ENCODE assay signal across 13 mouse cellular contexts in genomic region chr4:83256779-83257178, GRCm38 (mm10).
A peak's percentile ranks its signal among the peaks of the same experiment; 100 is the strongest.
DNase-seq lines count a peak whose midpoint lies in the region; ATAC-seq lines count a peak whose summit lies in the region.
"Had no signal": no experiment of that assay in that cellular context is flagged by ENCODE, and none has a peak within 500 bp of the region (broad histone marks: within the 10 kb centered on the region; RNA-seq: fewer than 3 reads in every experiment).

No protein-coding gene starts in this region.

- H3K27me3 ChIP-seq in heart, embryonic 16.5 days (ENCODE audit: control insufficient read depth, insufficient read depth, low read length), result no peaks in the 10 kb centered on the region
- no peaks in the 10 kb centered on the region for H3K27me3 ChIP-seq in forebrain, embryonic 12.5 days
- H3K27me3 ChIP-seq: limb, embryonic 12.5 days; neural tube, embryonic 13.5 days had no signal

- H3K36me3 ChIP-seq in heart, embryonic 16.5 days (ENCODE audit: control insufficient read depth, insufficient read depth), result no peaks in the 10 kb centered on the region
- H3K36me3 ChIP-seq in forebrain, embryonic 12.5 days (replicated peaks), result no peaks in the 10 kb centered on the region
- H3K36me3 ChIP-seq: limb, embryonic 12.5 days; neural tube, embryonic 13.5 days had no signal

- H3K4me2 ChIP-seq in heart, embryonic 16.5 days (ENCODE audit: low read depth, low read length), result no peak overlapping the region
- H3K4me2 ChIP-seq in forebrain, embryonic 12.5 days, result no peak overlapping the region
- H3K4me2 ChIP-seq: limb, embryonic 12.5 days; neural tube, embryonic 13.5 days had no signal

- H3K4me3 ChIP-seq in heart, embryonic 16.5 days (ENCODE audit: low read length), result no peak overlapping the region
- no peak overlapping the region for H3K4me3 ChIP-seq in forebrain, embryonic 12.5 days (replicated peaks)
- H3K4me3 ChIP-seq: limb, embryonic 12.5 days; neural tube, embryonic 13.5 days had no signal

- DNase-seq in ovary, adult 18-20 months (ENCODE audit: low spot score), result peak; percentile 49
- no peak for DNase-seq in ovary, postnatal 10 days (ENCODE audit: low spot score)
- DNase-seq in adrenal gland, postnatal 25 days, result peak; percentile 18
- no peak for DNase-seq in retina, embryonic 14.5 days (ENCODE audit: low spot score)
- DNase-seq in gastrocnemius, adult 8-10 months (ENCODE audit: low spot score in 2 of 2), result no peak
- DNase-seq: lung, postnatal 4 days; thymus, postnatal 25 days had no signal

- H3K4me1 ChIP-seq in heart, embryonic 16.5 days (ENCODE audit: control insufficient read depth, insufficient read depth, low read length), result no peaks in the 10 kb centered on the region
- H3K4me1 ChIP-seq in forebrain, embryonic 12.5 days, result no peaks in the 10 kb centered on the region
- H3K4me1 ChIP-seq: neural tube, embryonic 13.5 days had no signal

- 67% methylated on average over 11 of the region's 11 CpGs for WGBS in heart, embryonic 16.5 days
- 81% methylated on average over 11 of the region's 11 CpGs for WGBS in forebrain, embryonic 12.5 days

- peak; percentile 61 for ATAC-seq in heart, embryonic 16.5 days (replicated peaks; ENCODE audit: extremely low read depth, insufficient read depth, low FRiP score)
- no peak for ATAC-seq in forebrain, embryonic 12.5 days (ENCODE audit: low FRiP score)
- ATAC-seq: forebrain, embryonic 16.5 days; inflammation-experienced regulatory T-cells, adult 6 months had no signal

- H3K27ac ChIP-seq in heart, embryonic 16.5 days (ENCODE audit: low read length), result no peak overlapping the region
- no peak overlapping the region for H3K27ac ChIP-seq in forebrain, embryonic 12.5 days
- H3K27ac ChIP-seq: limb, embryonic 12.5 days; neural tube, embryonic 13.5 days had no signal

- no peak overlapping the region for H3K9ac ChIP-seq in heart, embryonic 16.5 days (ENCODE audit: low read length)
- H3K9ac ChIP-seq in forebrain, embryonic 12.5 days, result no peak overlapping the region
- H3K9ac ChIP-seq: limb, embryonic 12.5 days; neural tube, embryonic 13.5 days had no signal

- no peaks in the 10 kb centered on the region for H3K9me3 ChIP-seq in heart, embryonic 16.5 days (replicated peaks; ENCODE audit: control insufficient read depth, low read length)
- H3K9me3 ChIP-seq in forebrain, embryonic 12.5 days, result no peaks in the 10 kb centered on the region
- H3K9me3 ChIP-seq: limb, embryonic 12.5 days; neural tube, embryonic 13.5 days had no signal

Comparison
In these comparisons a context has a peak if more than half of its experiments do, and no peak if none do; other contexts are left out.
1. DNase-seq: peak in ovary, adult 18-20 months (single experiment) and adrenal gland, postnatal 25 days (single experiment); none in ovary, postnatal 10 days (single experiment), retina, embryonic 14.5 days (single experiment) and gastrocnemius, adult 8-10 months (0 of 2).